Mouse (Mus musculus): ENCODE measurements around the gene Cmtm8.

The Cmtm8 gene

DNA sequence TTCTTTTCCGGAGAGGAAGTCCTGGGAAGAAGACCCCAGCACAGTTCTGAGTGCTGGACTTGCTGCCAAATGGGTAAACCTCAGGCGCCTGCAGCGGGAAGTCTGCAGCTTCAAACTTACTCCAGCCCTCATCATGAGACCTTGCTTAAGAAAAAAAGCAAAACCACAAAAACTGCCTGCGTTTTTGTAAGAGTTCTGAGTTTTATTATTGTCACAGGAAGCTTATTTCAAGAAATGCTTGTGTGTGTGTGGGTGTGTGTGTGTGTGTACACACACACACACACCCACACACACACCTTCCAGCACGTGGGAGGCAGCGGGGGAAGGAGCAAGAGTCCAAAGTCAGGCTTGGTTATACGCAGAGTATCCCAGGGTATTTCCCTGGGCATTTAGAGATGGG is 85.7 kb downstream of the Cmtm8 start:
- no peak for DNase-seq (ENCODE audit: low spot score)

DNA sequence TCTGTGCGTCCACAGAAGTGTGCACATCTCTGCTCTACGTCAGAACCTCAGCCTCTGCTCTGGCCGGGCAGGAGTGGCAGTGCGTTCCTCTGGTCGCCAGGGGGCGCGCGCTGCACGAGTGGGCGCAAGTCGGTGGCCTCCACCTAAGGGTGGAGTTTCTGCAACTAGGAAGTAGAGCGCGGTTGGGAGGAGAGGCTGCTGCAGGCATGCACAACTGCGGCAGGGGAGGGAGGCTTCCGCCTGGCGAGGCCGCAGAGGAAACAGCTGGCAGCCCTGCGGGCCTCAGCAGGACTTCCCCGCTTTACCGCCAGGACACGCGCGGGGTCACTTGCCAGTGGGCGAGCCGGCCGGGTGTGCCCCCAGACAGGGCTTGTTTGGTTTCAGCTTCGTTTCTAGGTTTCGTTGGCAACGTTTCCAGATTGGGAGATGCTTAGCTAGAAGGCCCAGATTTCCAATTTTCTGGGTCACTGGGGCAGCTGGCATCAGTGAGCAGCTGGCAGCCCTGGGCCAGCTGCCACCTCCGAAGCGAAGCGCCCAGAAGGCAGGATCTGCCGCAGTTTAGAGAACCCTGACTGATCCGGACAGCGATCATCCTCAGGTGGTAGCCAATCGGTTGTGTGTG is 91.0 kb downstream of the Cmtm8 start:
- DNase-seq (ENCODE audit: low spot score) = peak; percentile 85

DNA sequence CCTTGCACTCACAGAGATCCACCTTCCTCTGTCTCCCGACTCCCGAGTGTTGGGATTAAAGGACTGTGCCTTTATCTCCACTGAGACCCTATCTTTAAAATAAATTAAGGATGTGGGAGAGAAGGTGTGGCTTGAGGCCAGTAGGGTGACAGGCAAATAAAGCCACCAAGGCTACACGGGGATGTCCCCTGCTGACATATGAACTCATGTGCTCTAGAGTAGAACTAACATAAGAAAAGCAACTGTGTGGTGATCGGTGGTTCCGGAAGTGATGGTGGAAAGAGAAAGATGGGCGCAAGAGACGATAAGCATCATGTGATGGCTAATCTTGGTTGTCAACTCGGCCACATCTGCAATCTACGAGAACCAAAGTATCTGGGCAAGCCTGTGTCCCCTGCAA is 91.6 kb downstream of the Cmtm8 start:
- no peak for DNase-seq (ENCODE audit: low spot score)

- DNase-seq (ENCODE audit: low spot score) = no peak
These were observed 92.4 kb downstream of the Cmtm8 start for GRCm38 (mm10) chr9:114751582-114751981.

- no peak for DNase-seq (ENCODE audit: low spot score)
These were observed 96.5 kb downstream of the Cmtm8 start for GRCm38 (mm10) chr9:114747466-114747865.

- DNase-seq (ENCODE audit: low spot score) = no peak
These were observed 96.9 kb downstream of the Cmtm8 start for GRCm38 (mm10) chr9:114747012-114747411.

DNA sequence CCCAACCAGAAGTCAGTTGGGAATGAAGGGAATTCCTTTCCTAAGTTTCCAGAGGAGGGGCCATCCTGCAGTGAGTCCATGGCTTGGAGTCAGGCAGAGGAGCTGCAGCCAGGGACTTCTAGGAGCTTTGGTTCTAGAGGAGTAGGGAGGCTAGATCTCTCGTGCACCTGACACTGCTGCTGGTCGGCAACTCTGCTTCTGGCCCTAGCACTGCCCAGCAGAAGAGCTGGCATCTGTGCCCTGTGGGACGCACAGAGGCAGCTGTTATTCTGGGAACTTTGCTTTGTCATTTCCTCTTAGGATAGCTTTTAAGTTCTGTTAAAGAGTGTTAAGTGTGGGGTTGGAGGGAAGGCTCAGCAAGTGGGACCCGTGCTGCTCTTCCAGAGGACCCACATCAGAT is 98.3 kb downstream of the Cmtm8 start:
- DNase-seq (ENCODE audit: low spot score) = no peak

GRCm38 (mm10) chr9:114745163-114745562 is 98.8 kb downstream of the Cmtm8 start:
- DNase-seq (ENCODE audit: low spot score) = no peak

GRCm38 (mm10) chr9:114742731-114743130 is 101.2 kb downstream of the Cmtm8 start:
- DNase-seq (ENCODE audit: low spot score) = no peak

DNA sequence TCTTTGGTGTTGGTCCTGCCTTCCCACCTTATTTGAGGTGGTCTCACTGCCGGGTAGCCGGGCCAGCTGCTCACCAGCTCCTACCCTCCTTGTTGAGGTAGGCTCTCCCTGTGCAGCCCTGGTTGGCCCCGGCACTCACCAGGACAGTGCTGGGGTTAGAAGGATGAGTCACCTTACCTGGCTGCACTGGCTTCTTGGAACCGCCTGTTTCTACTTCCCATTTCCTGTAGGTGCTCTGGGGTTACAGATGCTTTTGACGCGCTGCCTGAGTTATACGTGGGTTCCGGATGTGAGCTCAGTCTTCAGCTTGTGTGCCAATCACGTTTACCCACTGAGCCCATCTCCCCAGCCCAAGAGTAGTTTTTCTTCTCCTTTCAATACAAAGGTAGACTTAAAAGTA is 103.6 kb downstream of the Cmtm8 start:
- DNase-seq (ENCODE audit: low spot score) = no peak

All from spleen, adult 12 weeks (tissue).